Mouse (Mus musculus): ENCODE measurements around the gene Car9. TPM values are rescaled to one million over a fixed set of nuclear protein-coding genes. Genes with fewer than 3 reads are reported as not detected.

Gene Car9
- total and polyA plus RNA-seq, 2 experiments from 2014 or later, result 0.14 to 0.65 TPM

DNA sequence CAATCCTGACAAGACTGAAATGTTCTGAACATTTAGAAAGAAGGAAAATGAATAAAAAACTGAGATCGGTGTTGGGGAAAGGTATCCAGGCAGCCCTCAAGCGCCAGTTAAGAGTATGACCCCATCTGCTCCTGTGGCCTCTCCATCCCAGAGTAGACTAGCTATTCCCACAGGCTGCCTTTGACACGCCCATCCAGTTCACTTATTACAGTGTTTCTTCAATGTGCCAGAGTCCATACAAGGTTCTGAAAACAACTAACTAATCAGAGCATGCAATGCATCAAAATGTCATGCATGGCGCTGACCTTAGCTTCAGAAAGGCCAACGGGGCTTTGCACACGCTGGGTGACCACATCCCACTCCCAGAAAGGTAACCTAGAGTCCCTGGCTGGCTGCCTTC is 3.3 kb upstream of the Car9 start:
- TF ChIP-seq CTCF (IDR thresholded peaks at IDR 0.05; ENCODE audit: low read depth), result no peak
- 83% methylated on average over 6 of the region's 6 CpGs for WGBS

DNA sequence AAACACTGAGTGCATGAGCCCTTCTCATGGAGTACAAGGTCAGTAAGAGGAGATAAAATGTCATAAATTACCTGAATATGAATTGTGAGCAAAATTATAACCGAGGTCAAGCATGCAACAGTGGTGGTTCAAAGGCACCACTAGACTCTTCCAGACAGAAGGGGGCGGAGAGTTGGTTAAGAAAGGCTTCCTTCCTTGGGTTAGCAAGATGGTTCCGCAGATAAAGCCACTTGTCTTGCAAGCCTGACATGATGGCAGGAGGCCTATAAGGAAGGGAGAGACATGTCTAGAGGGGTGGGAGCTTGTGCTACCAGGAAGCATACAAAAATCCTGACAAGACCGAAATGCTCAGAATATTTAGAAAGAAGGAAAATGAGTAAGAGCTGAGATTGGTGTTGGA is 2.5 kb upstream of the Car9 start:
- no peak for DNase-seq
- Histone ChIP-seq H3K9ac (no peak overlapping the region), H3K9me3 (ENCODE audit: low read length) (no peaks in the 10 kb centered on the region), H3K4me2 (ENCODE audit: low read depth) (no peak overlapping the region), H3K36me3 (ENCODE audit: insufficient read depth) (no peaks in the 10 kb centered on the region), H3K4me1 (ENCODE audit: insufficient read depth) (0 out of 2 replicates have a peak, but pooled peaks cover 2% of the 10 kb centered on the region), H3K27me3 (ENCODE audit: insufficient read depth, low read length) (peaks cover 3% of the 10 kb centered on the region), H3K4me3 (ENCODE audit: low read depth, low read length) (no peak overlapping the region), H3K27ac (ENCODE audit: low read depth, low read length) (no peak overlapping the region)
- ATAC-seq, result no peak
- TF ChIP-seq CTCF (IDR thresholded peaks at IDR 0.05; ENCODE audit: low read depth), result no peak
- WGBS, result 87% methylated on average over 4 of the region's 4 CpGs

More for the DNA sequence above, 3.3 kb upstream of the Car9 start:
- Histone ChIP-seq H3K9me3 (ENCODE audit: low read length) (no peaks in the 10 kb centered on the region), H3K4me3 (ENCODE audit: low read depth, low read length) (no peak overlapping the region), H3K27ac (ENCODE audit: low read depth, low read length) (no peak overlapping the region), H3K4me1 (ENCODE audit: insufficient read depth) (0 out of 2 replicates have a peak, but pooled peaks cover 2% of the 10 kb centered on the region), H3K27me3 (ENCODE audit: insufficient read depth, low read length) (no peaks in the 10 kb centered on the region; the same call in 1 of the 2 replicates), H3K36me3 (ENCODE audit: insufficient read depth) (no peaks in the 10 kb centered on the region), H3K4me2 (ENCODE audit: low read depth) (no peak overlapping the region), H3K9ac (no peak overlapping the region)
- no peak for DNase-seq
- no peak for ATAC-seq

DNA sequence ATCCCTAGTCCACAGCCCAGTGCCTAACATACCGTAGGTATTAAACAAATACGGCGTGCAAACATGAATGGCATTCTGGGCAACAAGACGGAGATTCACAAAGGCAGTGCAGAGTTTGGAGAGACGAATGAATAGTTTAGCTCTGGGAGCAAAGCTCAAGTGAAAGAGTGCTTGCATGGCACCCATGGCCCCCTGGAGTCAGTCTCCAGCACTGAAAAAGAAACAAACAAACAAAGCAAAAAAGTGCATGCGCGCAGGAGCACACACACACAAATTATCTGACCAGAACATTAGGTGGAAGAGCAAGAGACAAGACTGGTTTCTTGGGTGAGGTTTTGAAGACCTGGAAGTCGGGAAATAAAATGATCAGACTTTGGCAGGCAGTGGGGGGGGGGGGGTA is 692 bp upstream of the Car9 start:
- peaks cover 3% of the 10 kb centered on the region for H3K27me3 ChIP-seq (ENCODE audit: insufficient read depth, low read length)
- no peak for ATAC-seq
- 0 out of 2 replicates have a peak, but pooled peaks cover 2% of the 10 kb centered on the region for H3K4me1 ChIP-seq (ENCODE audit: insufficient read depth)
- 47% methylated on average over 8 of the region's 8 CpGs for WGBS
- no peaks in the 10 kb centered on the region for H3K9me3 ChIP-seq (ENCODE audit: low read length)
- H3K4me2 ChIP-seq (ENCODE audit: low read depth), result no peak overlapping the region
- no peak for TF ChIP-seq CTCF (IDR thresholded peaks at IDR 0.05; ENCODE audit: low read depth)
- no peaks in the 10 kb centered on the region for H3K36me3 ChIP-seq (ENCODE audit: insufficient read depth)
- H3K4me3 ChIP-seq (ENCODE audit: low read depth, low read length), result no peak overlapping the region
- DNase-seq, result no peak
- no peak overlapping the region for H3K27ac ChIP-seq (ENCODE audit: low read depth, low read length)
- no peak overlapping the region for H3K9ac ChIP-seq

DNA sequence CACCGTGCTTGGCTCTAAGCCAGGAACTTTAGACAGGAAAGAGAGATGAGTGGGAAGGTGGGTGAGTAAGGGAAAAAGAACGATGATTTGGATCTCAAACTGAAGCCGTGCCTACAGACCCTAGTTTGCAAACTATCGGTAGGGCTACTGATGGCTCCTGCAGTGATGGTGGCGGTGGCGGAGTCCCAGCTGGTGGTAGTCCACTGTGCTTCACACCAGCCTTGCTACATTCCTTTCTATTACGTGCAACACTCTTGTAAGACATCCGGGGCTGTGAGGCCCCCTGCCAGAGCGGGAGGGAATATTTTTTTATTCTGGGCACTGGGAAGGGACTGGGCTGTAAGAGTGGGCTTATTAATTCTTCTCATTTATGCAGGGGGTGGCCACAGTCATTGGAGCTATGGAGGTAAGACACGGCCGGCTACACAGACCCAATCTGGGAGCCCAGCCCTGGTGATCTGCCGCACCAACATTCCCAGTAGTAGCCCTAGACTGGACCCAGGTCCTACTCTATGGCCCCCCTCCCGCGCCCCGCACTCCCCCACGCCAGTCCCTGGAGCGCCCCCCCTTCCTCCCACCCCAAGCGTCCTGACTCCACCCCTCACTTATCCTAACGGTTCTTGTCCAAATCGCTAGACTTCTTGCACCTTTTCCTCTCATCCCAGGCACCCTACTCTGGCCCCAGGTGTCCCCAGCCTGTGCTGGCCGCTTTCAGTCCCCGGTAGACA is 1.3 kb downstream of the Car9 start:
- Histone ChIP-seq H3K4me1 (ENCODE audit: insufficient read depth) (0 out of 2 replicates have a peak, but pooled peaks cover 2% of the 10 kb centered on the region), H3K9me3 (ENCODE audit: low read length) (no peaks in the 10 kb centered on the region), H3K36me3 (ENCODE audit: insufficient read depth) (no peaks in the 10 kb centered on the region), H3K9ac (no peak overlapping the region), H3K4me2 (ENCODE audit: low read depth) (peak overlapping the region; percentile 46), H3K4me3 (ENCODE audit: low read depth, low read length) (peak overlapping the region; percentile 24), H3K27me3 (ENCODE audit: insufficient read depth, low read length) (peaks cover 3% of the 10 kb centered on the region), H3K27ac (ENCODE audit: low read depth, low read length) (no peak overlapping the region)
- peak; percentile 21 for DNase-seq
- WGBS, result 12% methylated on average over 20 of the region's 22 CpGs
- ATAC-seq, result peak; percentile 27; the same call in 1 of the 2 replicates
- no peak for TF ChIP-seq CTCF (IDR thresholded peaks at IDR 0.05; ENCODE audit: low read depth)

DNA sequence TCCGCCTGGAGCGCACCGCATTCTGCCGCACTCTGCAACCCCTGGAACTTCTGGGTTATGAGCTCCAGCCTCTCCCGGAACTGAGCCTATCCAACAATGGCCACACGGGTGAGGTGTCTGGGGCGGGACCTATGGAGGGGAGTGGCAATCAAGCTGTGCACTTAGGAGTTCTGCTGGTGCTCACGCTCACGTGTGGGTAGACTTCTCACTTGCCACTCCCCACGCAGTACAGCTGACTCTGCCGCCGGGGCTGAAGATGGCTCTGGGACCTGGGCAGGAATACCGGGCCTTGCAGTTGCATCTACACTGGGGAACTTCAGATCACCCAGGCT is 1.9 kb downstream of the Car9 start:
- no peak for TF ChIP-seq CTCF (IDR thresholded peaks at IDR 0.05; ENCODE audit: low read depth)
- peak overlapping the region; percentile 46 for H3K4me2 ChIP-seq (ENCODE audit: low read depth)
- peak; percentile 34; the same call in 1 of the 2 replicates for ATAC-seq
- H3K4me1 ChIP-seq (ENCODE audit: insufficient read depth), result 0 out of 2 replicates have a peak, but pooled peaks cover 2% of the 10 kb centered on the region
- H3K36me3 ChIP-seq (ENCODE audit: insufficient read depth), result no peaks in the 10 kb centered on the region
- no peak overlapping the region for H3K27ac ChIP-seq (ENCODE audit: low read depth, low read length)
- 10% methylated on average over 13 of the region's 13 CpGs for WGBS
- H3K27me3 ChIP-seq (ENCODE audit: insufficient read depth, low read length), result peaks cover 3% of the 10 kb centered on the region
- no peaks in the 10 kb centered on the region for H3K9me3 ChIP-seq (ENCODE audit: low read length)
- no peak for DNase-seq
- peak overlapping the region; percentile 24 for H3K4me3 ChIP-seq (ENCODE audit: low read depth, low read length)
- H3K9ac ChIP-seq, result no peak overlapping the region

DNA sequence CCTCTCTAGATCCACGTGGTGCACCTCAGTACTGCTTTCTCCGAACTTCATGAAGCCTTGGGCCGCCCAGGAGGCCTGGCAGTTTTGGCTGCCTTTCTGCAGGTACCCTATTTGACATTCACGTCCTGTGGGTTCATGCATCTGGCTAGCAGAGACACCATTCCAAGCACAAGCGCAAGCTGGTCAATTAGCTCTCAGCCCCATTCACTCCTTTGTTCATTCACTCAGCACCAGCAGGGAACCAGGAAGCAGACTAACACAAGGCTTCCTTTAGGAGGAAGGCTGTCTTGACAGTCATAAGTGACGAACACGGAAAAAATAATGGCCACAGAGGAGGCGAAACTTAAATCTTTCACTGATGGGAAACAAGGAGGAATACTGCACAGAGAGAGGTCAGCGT is 2.3 kb downstream of the Car9 start:
- H3K4me1 ChIP-seq (ENCODE audit: insufficient read depth), result 0 out of 2 replicates have a peak, but pooled peaks cover 2% of the 10 kb centered on the region
- WGBS, result 18% methylated on average over 9 of the region's 9 CpGs
- peak overlapping the region; percentile 46 for H3K4me2 ChIP-seq (ENCODE audit: low read depth)
- ATAC-seq (no peak), DNase-seq (no peak)
- H3K9ac ChIP-seq, result no peak overlapping the region
- peaks cover 3% of the 10 kb centered on the region for H3K27me3 ChIP-seq (ENCODE audit: insufficient read depth, low read length)
- no peak for TF ChIP-seq CTCF (IDR thresholded peaks at IDR 0.05; ENCODE audit: low read depth)
- no peak overlapping the region for H3K4me3 ChIP-seq (ENCODE audit: low read depth, low read length)
- H3K9me3 ChIP-seq (ENCODE audit: low read length), result no peaks in the 10 kb centered on the region
- no peaks in the 10 kb centered on the region for H3K36me3 ChIP-seq (ENCODE audit: insufficient read depth)
- H3K27ac ChIP-seq (ENCODE audit: low read depth, low read length), result no peak overlapping the region

DNA sequence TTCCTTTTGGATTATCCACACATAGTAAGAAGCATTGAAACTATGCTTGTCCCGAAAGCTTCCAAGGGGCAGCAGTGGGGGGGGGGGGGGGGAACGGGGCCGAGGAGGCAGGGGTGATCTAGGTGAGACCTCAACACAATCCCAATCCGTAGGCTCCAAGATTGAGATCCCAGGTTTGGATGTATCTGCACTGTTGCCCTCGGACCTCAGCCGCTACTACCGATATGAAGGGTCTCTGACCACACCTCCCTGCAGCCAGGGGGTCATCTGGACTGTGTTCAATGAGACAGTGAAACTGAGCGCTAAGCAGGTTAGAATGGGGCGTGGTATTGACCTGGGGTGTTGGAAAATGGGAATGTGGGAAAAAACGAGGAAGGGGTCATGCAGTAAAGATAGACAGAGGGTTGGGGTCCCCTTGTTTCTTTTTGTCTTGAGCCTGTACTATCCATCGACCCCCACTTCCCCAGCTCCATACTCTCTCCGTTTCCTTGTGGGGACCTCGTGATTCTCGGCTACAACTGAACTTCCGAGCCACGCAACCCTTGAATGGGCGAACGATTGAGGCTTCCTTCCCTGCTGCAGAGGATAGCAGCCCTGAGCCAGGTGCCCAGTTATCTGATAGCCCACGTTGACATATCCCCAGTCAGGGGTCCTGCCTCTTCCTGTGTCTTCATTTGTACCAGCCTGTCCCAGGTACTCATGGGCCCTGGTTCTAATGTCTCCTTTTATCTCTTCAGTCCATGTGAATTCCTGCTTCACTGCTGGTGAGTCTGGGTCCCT is 5.1 kb downstream of the Car9 start:
- TF ChIP-seq CTCF (IDR thresholded peaks at IDR 0.05; ENCODE audit: low read depth), result no peak
- no peak for ATAC-seq
- H3K9me3 ChIP-seq (ENCODE audit: low read length), result no peaks in the 10 kb centered on the region

More for the DNA sequence above, 5.1 kb downstream of the Car9 start:
- 81% methylated on average over 19 of the region's 19 CpGs for WGBS
- no peak overlapping the region for H3K9ac ChIP-seq
- H3K36me3 ChIP-seq (ENCODE audit: insufficient read depth), result no peaks in the 10 kb centered on the region
- H3K4me3 ChIP-seq (ENCODE audit: low read depth, low read length), result no peak overlapping the region
- 0 out of 2 replicates have a peak, but pooled peaks cover 2% of the 10 kb centered on the region for H3K4me1 ChIP-seq (ENCODE audit: insufficient read depth)
- no peak for DNase-seq
- no peak overlapping the region for H3K27ac ChIP-seq (ENCODE audit: low read depth, low read length)
- peaks cover 3% of the 10 kb centered on the region for H3K27me3 ChIP-seq (ENCODE audit: insufficient read depth, low read length)
- H3K4me2 ChIP-seq (ENCODE audit: low read depth), result no peak overlapping the region

All from forebrain, postnatal 0 days (tissue).